Mouse (Mus musculus) CH12.LX (cell line): ENCODE measurements around the gene Entpd8.

ENCODE experiments used
- CTCF ChIP-seq, 2 experiments: IDR thresholded peaks in 1 of 2; conservative IDR thresholded peaks in 1 of 2; 2 replicates each; pipeline ENCODE4 v1.5.1; 2011 to 2012; ENCODE audit warnings: low read depth in 2 of 2, low read length in 2 of 2, improper control_type of control experiment in 1 of 2, inconsistent platforms in 1 of 2, mild to moderate bottlenecking in 1 of 2, moderate library complexity in 1 of 2
- EP300 ChIP-seq: IDR thresholded peaks from 2 replicates; pipeline ENCODE4 v1.6.1; 2011; ENCODE audit warnings: low read length, improper control_type of control experiment
- ETS1 ChIP-seq: conservative IDR thresholded peaks from 2 replicates; pipeline ENCODE4 v1.6.1; 2012; ENCODE audit warnings: low read depth, mild to moderate bottlenecking, inconsistent platforms, low read length, improper control_type of control experiment, moderate library complexity
- MAX ChIP-seq: IDR thresholded peaks from 2 replicates; pipeline ENCODE4 v1.6.1; 2011; ENCODE audit warnings: low read length, improper control_type of control experiment
- POLR2A ChIP-seq: IDR thresholded peaks from 2 replicates; pipeline ENCODE4 v1.6.1; 2011; ENCODE audit warnings: low read depth, mild to moderate bottlenecking, improper control_type of control experiment, low read length
- POLR2AphosphoS2 ChIP-seq: IDR thresholded peaks from 2 replicates; pipeline ENCODE4 v1.6.1; 2011; ENCODE audit warnings: low read depth, low read length, improper control_type of control experiment
- ZC3H11A ChIP-seq: IDR thresholded peaks from 2 replicates; pipeline ENCODE4 v1.6.1; 2012; ENCODE audit warnings: low read depth, mild to moderate bottlenecking, inconsistent platforms, low read length, improper control_type of control experiment

DNA sequence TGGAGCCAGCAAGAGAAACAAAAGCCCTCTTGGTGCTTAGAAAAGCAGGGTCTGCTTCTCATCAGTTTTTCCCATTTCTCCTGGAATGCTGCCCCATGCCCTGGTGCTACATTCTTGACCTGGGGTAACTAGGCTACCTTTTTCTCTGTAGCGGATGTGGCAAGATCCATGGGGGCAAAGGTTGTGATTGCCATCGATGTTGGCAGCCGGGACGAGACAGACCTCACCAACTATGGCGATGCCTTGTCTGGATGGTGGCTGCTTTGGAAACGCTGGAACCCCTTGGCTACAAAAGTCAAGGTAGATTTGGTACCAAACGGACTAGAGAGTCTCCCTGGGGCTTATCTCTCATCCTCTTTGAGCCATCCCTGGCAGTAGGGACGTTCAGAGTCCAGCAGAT is 28.7 kb upstream of the Entpd8 start:
- no peak for TF ChIP-seq MAX
- TF ChIP-seq ZC3H11A: no peak
- no peak for TF ChIP-seq CTCF (conservative IDR thresholded peaks at IDR 0.05 in 1 of 2, IDR thresholded peaks at IDR 0.05 in 1 of 2; ENCODE audit: low read depth in 2 of 2, low read length in 2 of 2)
- no peak for TF ChIP-seq POLR2A
- no peak for TF ChIP-seq EP300
- no peak for TF ChIP-seq POLR2AphosphoS2
- no peak for TF ChIP-seq ETS1
